Mouse (Mus musculus) testis, postnatal 10 days (tissue): ENCODE data around the gene Zfp672.
A peak's percentile ranks its signal among the peaks of the same experiment; 100 is the strongest.
"Not testable (repeated sequence)": the region's sequence is repeated elsewhere in the genome, so short reads cannot be mapped to it uniquely, and the experiment has no call there.

Experiments used
- DNase-seq: peaks from one replicate; pipeline ENCODE4 v3.0.0; 2021; ENCODE audit warnings: low spot score

The Zfp672 gene

GRCm38 (mm10) chr11:58324614-58325229 is 5.4 kb downstream of the Zfp672 start:
- DNase-seq: no peak

DNA sequence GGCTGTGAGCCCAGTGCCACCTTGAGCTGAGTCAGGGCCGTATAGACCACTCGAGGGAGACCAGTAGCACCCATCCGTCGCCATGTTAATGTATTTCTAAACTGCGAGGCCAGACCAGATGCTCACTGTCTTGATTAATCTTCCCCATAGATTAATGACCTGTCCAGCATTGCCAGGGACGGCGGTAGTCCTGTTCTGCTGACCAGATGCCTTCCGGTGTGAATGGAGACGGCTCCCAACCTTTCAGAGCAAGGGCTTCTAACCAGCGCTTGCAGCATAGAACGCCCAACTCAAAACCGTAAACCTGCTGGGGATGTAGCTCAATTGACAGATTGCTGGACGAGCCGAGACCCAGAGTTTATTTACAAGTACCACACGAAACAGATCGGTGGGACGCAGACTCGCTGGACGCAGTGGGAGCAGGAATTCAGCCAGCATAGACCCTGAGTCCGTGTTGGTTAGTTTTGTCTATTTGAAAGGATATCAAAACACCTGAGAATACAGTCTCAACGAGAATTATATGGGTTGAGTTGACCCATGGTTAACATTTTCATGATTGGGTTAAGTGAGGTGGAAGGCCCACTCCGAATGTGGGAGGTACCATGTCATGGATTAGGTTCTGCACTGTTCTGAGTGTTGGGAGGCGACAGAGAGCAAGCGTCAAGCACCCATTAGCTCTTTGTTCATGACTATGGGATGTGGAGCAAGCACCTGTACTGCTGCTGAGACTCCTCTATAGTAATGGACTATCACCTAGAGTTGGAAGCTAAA is 6.4 kb downstream of the Zfp672 start:
- DNase-seq: no peak

- peak; percentile 98 for DNase-seq
Measured at GRCm38 (mm10) chr11:58322824-58323569, 7.1 kb downstream of the Zfp672 start.

DNA sequence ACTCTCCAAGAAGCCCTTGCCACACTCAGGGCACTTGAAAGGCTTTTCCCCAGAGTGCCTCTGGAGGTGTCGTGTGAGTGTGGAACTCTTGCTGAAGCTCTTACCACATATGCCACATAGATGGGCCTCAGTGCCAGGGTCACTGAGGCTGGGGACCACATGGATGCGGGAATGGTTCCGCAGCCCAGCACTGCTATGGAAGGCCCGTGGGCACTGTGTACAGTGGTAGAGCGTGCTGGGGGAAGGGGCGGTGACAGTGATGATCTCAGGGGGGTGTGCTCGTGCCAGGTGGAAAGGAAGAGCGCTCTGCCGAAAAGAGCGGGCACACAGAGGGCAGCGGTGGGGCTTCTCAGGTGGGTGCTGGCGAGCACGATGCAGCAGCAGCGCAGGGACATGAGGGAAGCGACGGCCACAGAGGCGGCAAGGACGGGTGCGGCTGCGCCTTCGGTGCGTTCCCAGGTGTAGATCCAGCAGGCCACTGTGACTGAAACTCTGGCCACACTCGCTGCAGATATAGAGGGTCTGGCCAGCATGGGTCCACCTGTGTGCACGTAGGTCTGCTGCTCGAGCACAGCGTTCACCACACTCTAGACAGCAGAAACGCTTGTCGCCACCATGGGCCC is 13.3 kb downstream of the Zfp672 start:
- no peak for DNase-seq

DNA sequence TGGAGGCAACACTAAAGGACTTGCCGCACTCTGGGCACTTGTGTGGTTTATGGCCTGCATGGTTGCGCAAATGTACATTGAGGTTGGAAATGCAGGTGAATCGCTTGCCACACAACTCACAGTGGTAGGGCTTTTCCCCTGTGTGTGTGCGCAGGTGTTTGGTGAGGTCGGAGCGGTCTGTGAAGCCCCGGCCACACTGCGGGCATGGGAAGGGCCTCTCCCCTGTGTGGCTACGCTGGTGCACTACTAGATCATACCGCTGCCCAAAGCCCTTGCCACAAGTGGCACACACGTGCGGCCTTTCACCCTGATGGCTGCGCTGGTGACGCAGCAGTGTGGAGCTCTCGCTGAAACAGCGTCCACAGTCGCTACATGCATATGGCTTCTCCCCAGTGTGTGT is 13.8 kb downstream of the Zfp672 start:
- no peak for DNase-seq

- no peak for DNase-seq
Measured at GRCm38 (mm10) chr11:58315536-58316168, 14.5 kb downstream of the Zfp672 start.

- DNase-seq: no peak
Measured at GRCm38 (mm10) chr11:58314069-58314468, 16.1 kb downstream of the Zfp672 start.

DNA sequence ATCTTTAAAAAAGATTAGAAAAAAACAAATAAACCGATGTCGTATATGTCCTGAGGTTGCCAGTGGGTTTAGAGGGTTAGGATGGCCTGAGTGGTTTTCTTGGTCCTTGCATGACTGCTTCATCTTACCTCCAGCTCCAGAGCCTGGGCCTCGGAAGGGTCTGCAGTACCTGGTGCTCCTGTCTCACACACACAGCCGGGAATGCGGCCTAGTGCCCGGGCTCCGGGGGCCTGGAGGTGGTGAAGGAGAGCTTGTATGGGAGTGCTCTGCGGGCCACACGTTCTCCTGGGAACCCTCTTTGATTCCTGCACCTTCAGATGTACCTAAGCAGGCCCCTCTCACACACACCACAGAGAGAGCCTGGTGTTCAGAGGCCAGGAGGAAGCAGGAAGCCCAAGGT is 21.5 kb downstream of the Zfp672 start:
- no peak for DNase-seq

GRCm38 (mm10) chr11:58307411-58308080 is 22.6 kb downstream of the Zfp672 start:
- peak; percentile 64 for DNase-seq

- peak; percentile 95 for DNase-seq
Measured at GRCm38 (mm10) chr11:58306860-58307308, 23.3 kb downstream of the Zfp672 start, which contains the start of gene Zfp692. Zfp692 (plus strand) TSS chr11:58307069.

GRCm38 (mm10) chr11:58305299-58305698 is 24.8 kb downstream of the Zfp672 start:
- DNase-seq: not testable (repeated sequence)

- DNase-seq: no peak
Measured at GRCm38 (mm10) chr11:58303594-58303993, 26.5 kb downstream of the Zfp672 start.

- no peak for DNase-seq
Measured at GRCm38 (mm10) chr11:58302774-58303445, 27.2 kb downstream of the Zfp672 start.

DNA sequence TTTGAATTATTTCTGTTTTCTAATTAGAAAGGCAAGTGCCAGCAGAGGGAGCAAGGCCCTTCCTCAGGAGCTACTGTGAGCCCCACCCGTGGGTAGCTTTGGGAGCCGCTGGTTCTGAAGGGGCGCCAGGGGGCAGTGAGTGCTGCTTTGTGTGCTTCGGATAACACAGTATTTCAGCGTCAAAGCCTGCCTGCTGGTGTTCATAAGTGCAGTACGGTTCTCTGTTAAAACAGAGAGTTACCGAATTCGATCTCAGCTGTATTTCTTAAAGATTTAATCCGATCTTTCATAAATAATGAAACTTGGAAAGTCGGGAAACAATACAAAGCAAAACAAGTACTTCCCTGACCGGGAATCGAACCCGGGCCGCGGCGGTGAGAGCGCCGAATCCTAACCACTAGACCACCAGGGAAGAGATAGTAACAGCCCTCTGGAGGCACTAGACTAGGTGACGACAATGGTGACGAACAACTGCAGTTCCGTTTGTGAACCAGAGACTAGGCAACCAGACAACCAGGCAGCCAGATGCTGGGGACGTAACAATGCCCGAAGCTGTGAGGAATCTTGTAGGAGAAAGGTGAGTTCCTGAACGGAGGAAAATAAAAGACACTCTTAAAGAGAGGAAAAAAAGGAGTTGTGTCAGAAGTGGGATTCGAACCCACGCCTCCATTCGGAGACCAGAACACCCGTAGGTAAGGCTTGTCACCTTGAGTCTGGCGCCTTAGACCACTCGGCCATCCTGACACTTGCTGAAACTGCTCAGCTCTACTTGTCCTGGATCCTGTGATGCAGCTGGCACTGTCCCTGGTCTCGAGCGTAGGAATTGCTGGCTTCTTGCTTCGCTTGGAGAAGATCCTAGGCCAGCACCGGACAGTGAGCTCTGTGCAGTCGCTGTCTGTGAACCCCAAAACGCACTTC is 28.0 kb downstream of the Zfp672 start:
- DNase-seq: peak; percentile 96

DNA sequence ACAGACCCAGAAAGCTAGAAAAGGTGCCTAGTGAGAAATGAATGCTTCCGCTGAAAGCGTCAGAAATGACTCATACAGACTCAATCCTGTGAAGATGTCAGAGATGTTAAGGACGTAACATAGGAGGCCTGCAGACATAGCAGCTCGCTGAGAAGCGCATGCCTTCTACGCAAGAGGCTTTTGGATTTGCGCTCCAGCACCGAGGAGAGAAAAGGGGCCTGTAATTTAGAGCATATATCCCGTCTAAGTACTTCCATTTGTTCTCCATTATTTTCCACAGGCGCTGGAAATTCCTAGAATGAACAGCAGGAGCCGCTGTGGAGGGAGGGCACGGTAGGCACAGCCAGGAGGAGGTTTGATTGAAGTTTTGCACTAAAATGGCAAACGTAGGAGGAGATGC is 29.1 kb downstream of the Zfp672 start:
- peak; percentile 81 for DNase-seq

GRCm38 (mm10) chr11:58297396-58297795 is 32.7 kb downstream of the Zfp672 start:
- no peak for DNase-seq

- DNase-seq: no peak
Measured at GRCm38 (mm10) chr11:58292791-58293190, 37.3 kb downstream of the Zfp672 start.

DNA sequence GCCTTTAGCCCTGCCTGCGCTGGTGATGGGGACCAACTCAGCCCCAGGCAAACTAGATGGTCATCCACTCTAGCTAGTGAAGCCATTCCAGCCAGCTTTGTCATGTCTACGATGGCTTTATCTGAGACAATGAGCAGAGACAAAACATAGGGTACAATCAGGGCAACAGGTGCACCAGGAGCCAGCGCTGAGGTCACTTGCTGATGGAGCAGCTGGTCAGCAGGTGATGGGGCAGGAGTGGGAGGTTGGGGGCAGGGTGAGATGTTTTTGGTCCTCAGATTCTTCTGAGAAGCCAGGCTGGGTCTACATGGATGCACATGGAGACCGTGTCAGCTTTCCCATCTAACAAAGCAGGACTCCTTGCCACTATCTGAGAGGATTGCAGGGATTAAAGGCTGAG is 39.3 kb downstream of the Zfp672 start:
- no peak for DNase-seq

DNA sequence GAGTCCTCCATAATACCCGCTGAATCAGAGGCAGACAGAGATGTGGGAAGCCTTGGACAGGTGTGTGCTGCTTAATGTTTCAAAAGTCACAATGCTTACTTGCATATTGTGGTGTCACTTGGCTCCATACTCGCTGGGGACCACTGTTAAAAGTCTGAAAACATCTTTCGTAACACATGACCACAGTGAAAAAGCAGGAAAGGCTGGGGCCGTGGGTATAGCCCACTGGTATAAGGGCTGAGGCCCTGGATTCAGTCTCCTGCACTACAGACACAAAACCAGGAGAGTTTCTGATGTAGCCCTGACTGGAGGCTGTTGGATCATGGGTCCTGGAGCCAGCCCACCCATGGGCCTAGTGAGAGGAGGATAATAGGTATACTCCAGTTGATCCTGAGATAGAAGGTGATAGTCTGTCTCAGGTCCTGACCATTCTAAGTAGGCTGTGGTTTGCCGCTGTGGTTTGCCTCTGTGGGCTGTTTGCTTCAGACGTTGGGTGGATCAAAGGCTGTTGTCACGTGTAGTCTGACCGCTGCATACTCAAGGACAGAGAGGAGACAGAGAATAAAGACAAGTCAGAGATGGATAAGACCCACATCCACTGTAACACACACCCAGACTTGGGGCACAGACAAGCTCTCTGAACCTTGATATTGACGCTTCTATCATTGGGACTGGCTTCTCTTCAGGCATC is 40.0 kb downstream of the Zfp672 start:
- no peak for DNase-seq
